8 mouse cellular contexts compared by ENCODE assay signal in genomic region chr4:127235742-127236487, GRCm38 (mm10). TPM values are rescaled to one million over a fixed set of nuclear protein-coding genes. Genes with fewer than 3 reads are reported as not detected.
A peak's percentile ranks its signal among the peaks of the same experiment; 100 is the strongest.
DNase-seq lines count a peak whose midpoint lies in the region; ATAC-seq and TF ChIP-seq lines count a peak whose summit lies in the region.

No protein-coding gene starts in this region.

- DNase-seq in adrenal gland, postnatal 4 days (ENCODE audit: low spot score in 2 of 2) = peak; percentile 48 to 74
- peak; percentile 90 for DNase-seq in heart, embryonic 10.5 days (ENCODE audit: low spot score)
- peak; percentile 41 to 53 (median 45) for DNase-seq in liver, embryonic 14.5 days (ENCODE audit: low read depth in 3 of 3, low spot score in 3 of 3)
- DNase-seq in neural tube, embryonic 10.5 days (ENCODE audit: extremely low spot score, low spot score) = peak; percentile 93

- H3K27me3 ChIP-seq in C2C12 (ENCODE audit: control insufficient read depth, insufficient read depth, insufficient read length) = peaks cover 29% of the 10 kb centered on the region
- H3K27me3 ChIP-seq in embryonic facial prominence, embryonic 12.5 days = peaks cover 22% of the 10 kb centered on the region
- H3K27me3 ChIP-seq in heart, embryonic 10.5 days (ENCODE audit: insufficient read depth, poor library complexity, severe bottlenecking) = peaks cover 58% of the 10 kb centered on the region
- H3K27me3 ChIP-seq in kidney, embryonic 14.5 days (ENCODE audit: control insufficient read depth, insufficient read depth, low read length) = peaks cover 17% of the 10 kb centered on the region
- peaks cover 20% of the 10 kb centered on the region for H3K27me3 ChIP-seq in liver, embryonic 14.5 days (ENCODE audit: control insufficient read depth, insufficient read depth, low read length)
- peaks cover 12% of the 10 kb centered on the region for H3K27me3 ChIP-seq in stomach, embryonic 16.5 days (ENCODE audit: control insufficient read depth, insufficient read depth, low read length)

- H3K9ac ChIP-seq in embryonic facial prominence, embryonic 12.5 days = peak overlapping the region; percentile 59
- H3K9ac ChIP-seq in kidney, embryonic 14.5 days (ENCODE audit: low read depth, low read length) = peak overlapping the region; percentile 62
- H3K9ac ChIP-seq in liver, embryonic 14.5 days (replicated peaks) = no peak overlapping the region
- H3K9ac ChIP-seq in stomach, embryonic 16.5 days (ENCODE audit: low read length) = peak overlapping the region; percentile 71

- H3K4me3 ChIP-seq in C2C12 (ENCODE audit: insufficient read depth, poor library complexity, severe bottlenecking) = peak overlapping the region; percentile 18
- peak overlapping the region; percentile 54 for H3K4me3 ChIP-seq in embryonic facial prominence, embryonic 12.5 days
- peak overlapping the region; percentile 70 for H3K4me3 ChIP-seq in heart, embryonic 10.5 days
- peak overlapping the region; percentile 40 for H3K4me3 ChIP-seq in kidney, embryonic 14.5 days (ENCODE audit: low read length)
- peak overlapping the region; percentile 34 to 52 for H3K4me3 ChIP-seq in liver, embryonic 14.5 days (ENCODE audit: insufficient read depth in 1 of 2, low read depth in 2 of 2, low read length in 2 of 2)
- peak overlapping the region; percentile 60 for H3K4me3 ChIP-seq in stomach, embryonic 16.5 days (replicated peaks; ENCODE audit: low read length)

- H3ac ChIP-seq in C2C12 (ENCODE audit: control insufficient read depth, insufficient read length, low read depth) = peak overlapping the region; percentile 52

- H3K4me1 ChIP-seq in embryonic facial prominence, embryonic 12.5 days = peaks cover 7% of the 10 kb centered on the region
- H3K4me1 ChIP-seq in heart, embryonic 10.5 days = peaks cover 10% of the 10 kb centered on the region
- peaks cover 7% of the 10 kb centered on the region; the same call in 1 of the 2 replicates for H3K4me1 ChIP-seq in kidney, embryonic 14.5 days (ENCODE audit: control insufficient read depth, insufficient read depth, low read length)
- no peaks in the 10 kb centered on the region for H3K4me1 ChIP-seq in liver, embryonic 14.5 days (replicated peaks; ENCODE audit: control insufficient read depth in 2 of 2, insufficient read depth in 2 of 2, low read length in 1 of 2)
- peaks cover 6% of the 10 kb centered on the region for H3K4me1 ChIP-seq in stomach, embryonic 16.5 days (ENCODE audit: control insufficient read depth, insufficient read depth, low read length)

- H3K79me2 ChIP-seq in C2C12 (ENCODE audit: control insufficient read depth, insufficient read depth) = no peaks in the 10 kb centered on the region

- no peak overlapping the region for H3K27ac ChIP-seq in embryonic facial prominence, embryonic 12.5 days
- H3K27ac ChIP-seq in heart, embryonic 10.5 days = peak overlapping the region; percentile 72
- H3K27ac ChIP-seq in kidney, embryonic 14.5 days (ENCODE audit: low read depth, low read length) = no peak overlapping the region
- H3K27ac ChIP-seq in liver, embryonic 14.5 days = no peak overlapping the region
- no peak overlapping the region for H3K27ac ChIP-seq in stomach, embryonic 16.5 days (ENCODE audit: low read length)

- peak; percentile 49; the same call in 1 of the 2 replicates for ATAC-seq in embryonic facial prominence, embryonic 12.5 days (ENCODE audit: insufficient number of reproducible peaks, insufficient read depth, low FRiP score, low TSS enrichment)
- ATAC-seq in kidney, embryonic 14.5 days (ENCODE audit: low FRiP score, low TSS enrichment) = peak; percentile 83
- ATAC-seq in liver, embryonic 14.5 days (ENCODE audit: insufficient read depth) = peak; percentile 66; the same call in 1 of the 2 replicates
- peak; percentile 70; the same call in 1 of the 2 replicates for ATAC-seq in stomach, embryonic 16.5 days (ENCODE audit: insufficient read depth, low FRiP score)

- H3K4me2 ChIP-seq in embryonic facial prominence, embryonic 12.5 days (replicated peaks) = peak overlapping the region; percentile 98
- H3K4me2 ChIP-seq in kidney, embryonic 14.5 days (replicated peaks; ENCODE audit: low read depth, low read length) = peak overlapping the region; percentile 96
- H3K4me2 ChIP-seq in liver, embryonic 14.5 days (ENCODE audit: low read depth) = peak overlapping the region; percentile 71
- H3K4me2 ChIP-seq in stomach, embryonic 16.5 days (ENCODE audit: low read depth, low read length) = peak overlapping the region; percentile 99

- H3K36me3 ChIP-seq in C2C12 (ENCODE audit: control insufficient read depth, insufficient read depth) = no peaks in the 10 kb centered on the region
- H3K36me3 ChIP-seq in embryonic facial prominence, embryonic 12.5 days = no peaks in the 10 kb centered on the region
- no peaks in the 10 kb centered on the region for H3K36me3 ChIP-seq in heart, embryonic 10.5 days
- H3K36me3 ChIP-seq in kidney, embryonic 14.5 days (ENCODE audit: control insufficient read depth, insufficient read depth, low read length) = no peaks in the 10 kb centered on the region
- no peaks in the 10 kb centered on the region for H3K36me3 ChIP-seq in liver, embryonic 14.5 days (replicated peaks; ENCODE audit: control insufficient read depth, insufficient read depth, low read depth)
- no peaks in the 10 kb centered on the region for H3K36me3 ChIP-seq in stomach, embryonic 16.5 days (ENCODE audit: control insufficient read depth, insufficient read depth, low read length)

- no peak for TF ChIP-seq EP300 in liver, embryonic 14.5 days (IDR thresholded peaks at IDR 0.05; ENCODE audit: low read depth)

- peak; percentile 57 for TF ChIP-seq CTCF in C2C12 (IDR thresholded peaks at IDR 0.05; ENCODE audit: control insufficient read depth, insufficient read depth, insufficient read length)
- TF ChIP-seq CTCF in liver, embryonic 14.5 days (IDR thresholded peaks at IDR 0.05; ENCODE audit: low read depth) = peak; percentile 72

- WGBS in embryonic facial prominence, embryonic 12.5 days = under 1% methylated on average over 67 of the region's 67 CpGs
- under 1% methylated on average over 67 of the region's 67 CpGs for WGBS in heart, embryonic 10.5 days
- WGBS in kidney, embryonic 14.5 days = under 1% methylated on average over 53 of the region's 67 CpGs
- WGBS in liver, embryonic 14.5 days (ENCODE audit: insufficient replicate concordance) = under 1% methylated on average over 50 of the region's 67 CpGs
- whole genome bisulfite sequencing in stomach, embryonic 16.5 days = under 1% methylated on average over 65 of the region's 67 CpGs

- no peaks in the 10 kb centered on the region for H3K9me3 ChIP-seq in embryonic facial prominence, embryonic 12.5 days
- no peaks in the 10 kb centered on the region for H3K9me3 ChIP-seq in heart, embryonic 10.5 days
- H3K9me3 ChIP-seq in kidney, embryonic 14.5 days (ENCODE audit: control insufficient read depth, low read length) = no peaks in the 10 kb centered on the region
- H3K9me3 ChIP-seq in liver, embryonic 14.5 days (ENCODE audit: control insufficient read depth, low read length) = no peaks in the 10 kb centered on the region
- H3K9me3 ChIP-seq in stomach, embryonic 16.5 days (replicated peaks; ENCODE audit: control insufficient read depth, low read length) = no peaks in the 10 kb centered on the region

- no peaks in the 10 kb centered on the region for H3K79me3 ChIP-seq in C2C12 (ENCODE audit: low read depth)

TF ChIP-seq in C2C12, 6 proteins besides CTCF, POLR2A, EP300 and RAD21:
- TF ChIP-seq USF1 (IDR thresholded peaks at IDR 0.05; ENCODE audit: low read depth) (no peak), FOSL1 (IDR thresholded peaks at IDR 0.05; ENCODE audit: insufficient read depth, low read length, poor library complexity, severe bottlenecking) (no peak), MYOD1 (IDR thresholded peaks at IDR 0.05; ENCODE audit: control insufficient read depth, insufficient read length, low read depth) (no peak), CEBPB (IDR thresholded peaks at IDR 0.05; ENCODE audit: low read depth) (no peak), MYOG (IDR thresholded peaks at IDR 0.05; ENCODE audit: control insufficient read depth, extremely low read depth, insufficient read length) (no peak), MAX (IDR thresholded peaks at IDR 0.05) (no peak)

RNA-seq across cellular contexts. Expression of gene Smim12, which starts 7.7 kb away (rescaled TPM):
- 60.4 TPM for polyA plus RNA-seq in C2C12 (2012; fragmentation: generic; extraction: Trizol)
- 10 to 100 TPM; 36.9 to 40.2 TPM for total RNA-seq in adrenal gland, postnatal 4 days (2021)
- 49.1 and 51.1 TPM in 2 replicates for polyA plus RNA-seq in embryonic facial prominence, embryonic 12.5 days (2016; fragmentation: Nextera tagmentation; extraction: Ambion mirVana)
- 83.2 TPM in 2 replicates for polyA plus RNA-seq in heart, embryonic 10.5 days (2016; fragmentation: Nextera tagmentation; extraction: Ambion mirVana)
- polyA plus RNA-seq in kidney, embryonic 14.5 days (2014; fragmentation: Nextera tagmentation; extraction: Ambion mirVana) = 55.2 and 66.2 TPM in 2 replicates
- 11.9 and 14.5 TPM in 2 replicates for polyA plus RNA-seq in liver, embryonic 14.5 days (2012; rRNA removed)
- polyA plus RNA-seq in liver, embryonic 14.5 days (2014; fragmentation: Nextera tagmentation; extraction: Ambion mirVana) = 25.7 and 27.5 TPM in 2 replicates
- 56.2 and 56.4 TPM in 2 replicates for polyA plus RNA-seq in stomach, embryonic 16.5 days (2015; fragmentation: Nextera tagmentation; extraction: Ambion mirVana)

Comparison
In these comparisons a context has a peak if more than half of its experiments do, and no peak if none do; other contexts are left out.
1. H3K4me3 ChIP-seq: peak in every context shown above with its lines; median percentile 70 in heart, embryonic 10.5 days; 60 in stomach, embryonic 16.5 days; 54 in embryonic facial prominence, embryonic 12.5 days; 43 in liver, embryonic 14.5 days; 40 in kidney, embryonic 14.5 days; 18 in C2C12.